Mouse (Mus musculus) limb, embryonic 10.5 days (tissue): ENCODE measurements around the gene Ankrd33b. TPM values are rescaled to one million over a fixed set of nuclear protein-coding genes. Genes with fewer than 3 reads are reported as not detected.

ENCODE experiments used
- DNase-seq: peaks from one replicate; pipeline ENCODE4 v3.0.0-alpha.2; 2017; ENCODE audit warnings: low spot score
- H3K27ac ChIP-seq: fragments of 300-500 bp; sonication (generic); 2 replicates; pipeline ENCODE4 v1.5.1; 2016; ENCODE audit warnings: mild to moderate bottlenecking
- H3K27me3 ChIP-seq: fragments of 300-500 bp; sonication (generic); 2 replicates; pipeline ENCODE4 v1.6.1; 2016; ENCODE audit warnings: low read depth, mild to moderate bottlenecking; ENCODE audit not compliant: poor library complexity, severe bottlenecking
- H3K36me3 ChIP-seq: fragments of 300-500 bp; sonication (generic); 2 replicates; pipeline ENCODE4 v1.6.1; 2016; ENCODE audit warnings: mild to moderate bottlenecking, moderate library complexity
- H3K4me1 ChIP-seq: fragments of 300-500 bp; sonication (generic); 2 replicates; pipeline ENCODE4 v1.6.1; 2016
- H3K4me3 ChIP-seq: fragments of 300-500 bp; sonication (generic); 2 replicates; pipeline ENCODE4 v1.5.1; 2016; ENCODE audit warnings: mild to moderate bottlenecking, moderate library complexity
- H3K9me3 ChIP-seq: fragments of 300-500 bp; sonication (generic); replicated peaks from 2 replicates; pipeline ENCODE4 v1.6.1; 2016; ENCODE audit warnings: mild to moderate bottlenecking
- WGBS: fragments of 180-500 bp; shearing (Covaris S2); methylation state at CpG from one replicate; pipeline ENCODE4 v1.1.7; 2016; 5-methylcytosine and 5-hydroxymethylcytosine counted together
- polyA plus RNA-seq: library from polyadenylated mRNA; unstranded; fragments of >200 nt; fragmentation: Nextera tagmentation; extraction: Ambion mirVana; gene quantifications from 2 replicates; pipeline ENCODE4 v1.2.1, GENCODE M21; 2016

Gene Ankrd33b
- polyA plus RNA-seq, 1 experiment from 2014 or later, result 0.39 TPM

DNA sequence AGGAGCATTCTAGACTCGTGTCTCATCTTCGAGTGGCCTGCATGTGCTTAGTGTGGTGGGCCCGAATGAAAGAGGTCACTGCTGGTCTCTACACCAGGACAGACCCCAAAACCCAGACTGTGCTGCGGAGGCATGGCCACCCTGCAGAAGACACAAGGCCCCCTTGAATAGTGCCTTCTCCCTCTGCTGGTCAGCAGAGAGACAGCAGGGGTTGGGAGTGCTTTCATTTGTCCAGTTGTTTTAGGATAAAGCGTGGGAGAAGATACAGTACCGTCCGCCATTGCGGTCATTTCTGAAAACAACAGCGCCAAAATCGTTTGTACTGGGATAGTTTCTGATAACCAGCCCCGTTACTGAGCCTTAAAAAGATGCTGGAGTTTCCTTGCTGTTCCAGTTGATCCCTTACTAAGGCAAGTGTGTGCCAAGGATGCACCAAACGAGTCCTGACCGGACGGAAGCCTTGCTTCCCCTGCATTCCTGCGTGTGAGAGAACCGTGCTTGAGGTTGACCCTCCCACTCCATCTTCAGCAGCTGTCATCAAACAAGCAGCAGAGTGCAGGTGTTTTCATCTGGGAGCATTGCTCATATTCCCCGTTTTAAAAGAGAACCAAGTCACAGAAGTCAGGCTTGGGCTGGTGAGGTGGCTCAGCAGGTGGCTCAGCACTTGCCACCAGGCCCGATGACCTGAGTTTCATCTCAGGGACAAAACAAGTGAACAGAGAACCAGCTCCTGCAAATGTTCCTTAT, 108.7 kb downstream of the Ankrd33b start:
- Histone ChIP-seq H3K36me3 (no peaks in the 10 kb centered on the region), H3K9me3 (no peaks in the 10 kb centered on the region), H3K4me3 (no peak overlapping the region), H3K4me1 (peaks cover 16% of the 10 kb centered on the region), H3K27ac (no peak overlapping the region), H3K27me3 (no peaks in the 10 kb centered on the region)
- DNase-seq, result peak; percentile 42
- WGBS, result 84% methylated on average over 18 of the region's 18 CpGs

DNA sequence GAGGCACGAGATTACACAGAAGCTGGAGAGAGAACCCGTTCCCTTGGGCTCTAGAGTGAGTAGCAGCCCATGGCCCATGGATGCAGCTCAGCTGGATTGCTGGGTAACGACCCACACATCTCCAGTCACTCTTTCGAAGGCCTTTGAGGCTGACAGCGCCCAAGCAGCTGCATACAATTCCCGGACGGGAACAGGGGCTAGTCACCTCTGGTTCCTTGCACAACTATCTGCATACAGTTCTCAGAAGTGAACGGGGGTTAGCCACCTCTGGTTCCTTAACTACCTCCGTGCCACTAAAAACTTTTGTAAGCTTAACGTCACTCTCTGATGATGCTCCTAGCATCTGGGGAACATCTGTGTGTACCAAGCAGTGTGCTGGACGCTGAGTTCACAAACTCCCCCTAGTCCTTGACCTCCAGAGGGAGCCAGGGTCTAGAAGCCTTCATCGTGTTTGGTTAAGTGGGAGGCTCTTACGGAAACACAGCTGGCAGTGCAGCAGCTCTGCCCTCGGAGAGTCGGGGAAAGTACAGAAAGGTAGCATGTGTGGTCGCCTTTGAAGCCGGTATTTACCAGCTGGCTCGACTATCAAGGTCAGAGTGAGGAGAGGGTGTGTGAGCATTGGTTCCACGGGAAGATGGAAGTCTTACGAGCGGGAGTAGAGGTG, 109.4 kb downstream of the Ankrd33b start:
- H3K27me3 ChIP-seq, result no peaks in the 10 kb centered on the region
- no peaks in the 10 kb centered on the region for H3K9me3 ChIP-seq
- no peaks in the 10 kb centered on the region for H3K36me3 ChIP-seq
- no peak overlapping the region for H3K4me3 ChIP-seq
- peaks cover 16% of the 10 kb centered on the region for H3K4me1 ChIP-seq
- DNase-seq, result no peak
- no peak overlapping the region for H3K27ac ChIP-seq
- 56% methylated on average over 21 of the region's 21 CpGs for WGBS

DNA sequence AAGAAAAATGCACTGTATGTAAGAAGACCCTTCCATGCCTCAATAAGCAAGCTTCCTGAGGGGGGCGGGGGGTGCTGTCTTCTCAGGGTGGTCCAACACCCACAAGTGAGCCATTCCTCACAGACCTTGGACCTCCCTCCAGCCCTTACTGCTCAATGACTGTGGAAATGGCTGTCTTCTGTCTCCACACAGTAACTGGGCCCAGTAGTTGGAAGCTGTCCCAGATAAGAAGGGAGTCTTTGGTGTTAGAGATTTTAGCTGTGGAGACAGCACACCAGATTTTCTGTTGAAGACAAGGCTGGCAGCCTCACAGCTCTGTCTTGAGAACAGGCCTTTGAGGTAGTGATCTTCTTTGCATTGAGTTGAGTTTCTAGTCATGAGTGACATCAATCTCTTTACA, 110.2 kb downstream of the Ankrd33b start:
- H3K9me3 ChIP-seq, result no peaks in the 10 kb centered on the region
- no peaks in the 10 kb centered on the region for H3K27me3 ChIP-seq
- H3K4me3 ChIP-seq, result no peak overlapping the region
- no peak overlapping the region for H3K27ac ChIP-seq
- H3K4me1 ChIP-seq, result peaks cover 16% of the 10 kb centered on the region
- 93% methylated on average over 1 of the region's 1 CpGs for WGBS
- H3K36me3 ChIP-seq, result no peaks in the 10 kb centered on the region
- no peak for DNase-seq

DNA sequence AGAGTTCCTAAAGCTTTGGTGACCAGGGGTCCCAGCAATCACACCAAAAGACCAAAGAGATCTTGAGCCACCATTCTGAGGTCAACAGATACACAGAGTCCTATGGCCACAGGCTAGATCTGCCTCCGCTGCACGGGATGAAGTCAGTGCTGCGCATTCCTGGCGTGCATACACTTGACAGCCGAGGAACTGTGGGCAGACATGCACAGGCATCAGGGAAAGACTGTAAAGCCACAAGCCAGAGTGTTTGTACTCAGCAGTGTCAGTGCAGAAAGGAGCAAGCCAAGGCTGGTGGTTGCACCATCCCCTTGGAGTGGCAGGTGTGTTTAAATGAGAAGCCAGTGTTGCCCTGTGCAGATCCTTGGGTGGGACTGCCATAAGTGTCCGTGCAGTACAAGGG, 111.8 kb downstream of the Ankrd33b start:
- H3K4me3 ChIP-seq, result no peak overlapping the region
- H3K27ac ChIP-seq, result no peak overlapping the region
- DNase-seq, result no peak
- H3K36me3 ChIP-seq, result no peaks in the 10 kb centered on the region
- no peaks in the 10 kb centered on the region for H3K27me3 ChIP-seq
- H3K4me1 ChIP-seq, result peaks cover 20% of the 10 kb centered on the region
- WGBS, result 83% methylated on average over 6 of the region's 6 CpGs
- H3K9me3 ChIP-seq, result no peaks in the 10 kb centered on the region

DNA sequence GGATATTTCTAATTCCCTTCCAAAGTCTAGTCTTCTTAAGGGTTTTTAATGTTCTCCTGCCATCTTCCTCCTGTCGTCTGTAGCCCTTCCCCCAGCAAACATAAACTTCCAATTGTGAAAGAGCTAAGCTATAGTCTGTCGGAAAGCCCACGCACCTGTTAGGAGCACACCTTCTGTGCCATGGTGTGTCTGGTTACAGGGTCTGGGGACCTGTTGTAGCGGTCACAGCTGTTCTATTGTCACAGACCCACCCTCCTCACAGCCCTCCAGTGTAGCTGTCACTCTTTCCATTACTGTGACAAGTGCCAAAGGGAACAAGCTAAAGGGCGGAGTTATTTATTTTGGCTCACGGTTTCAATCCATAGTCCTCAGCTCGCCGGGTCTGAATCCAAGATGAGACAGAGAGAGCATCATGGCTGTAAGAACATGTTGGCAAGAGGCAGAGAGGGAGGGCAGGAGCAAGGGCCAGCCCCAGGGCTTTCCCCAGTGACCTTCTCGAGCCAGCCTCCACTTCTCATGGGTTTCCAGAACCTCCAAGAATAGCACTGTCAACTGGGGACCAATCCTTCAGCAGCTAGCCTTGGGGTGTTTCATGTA, 112.5 kb downstream of the Ankrd33b start:
- no peaks in the 10 kb centered on the region for H3K27me3 ChIP-seq
- no peak overlapping the region for H3K4me3 ChIP-seq
- WGBS, result 93% methylated on average over 9 of the region's 9 CpGs
- H3K4me1 ChIP-seq, result peaks cover 25% of the 10 kb centered on the region
- H3K36me3 ChIP-seq, result no peaks in the 10 kb centered on the region
- H3K27ac ChIP-seq, result no peak overlapping the region
- DNase-seq, result no peak
- H3K9me3 ChIP-seq, result no peaks in the 10 kb centered on the region

DNA sequence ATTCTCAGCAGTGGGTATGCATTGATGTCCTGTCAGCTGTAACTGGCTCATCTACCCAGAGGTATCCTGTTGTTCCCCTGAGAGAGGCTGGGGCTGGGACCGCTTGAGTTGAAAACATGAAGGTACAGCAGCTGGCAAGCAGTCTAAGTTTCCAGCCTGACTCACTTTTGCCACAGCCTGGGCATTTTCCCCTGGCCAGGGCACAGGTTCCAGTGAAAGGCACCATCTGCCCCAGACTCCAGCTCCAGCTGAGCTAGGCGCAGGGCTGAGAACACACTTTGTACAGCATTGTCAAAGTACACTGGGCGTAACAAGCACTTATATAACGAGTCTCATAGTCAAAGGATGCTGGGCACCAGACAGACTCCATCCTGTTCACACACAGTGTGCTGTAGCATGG, 113.6 kb downstream of the Ankrd33b start:
- H3K27ac ChIP-seq, result no peak overlapping the region
- 92% methylated on average over 4 of the region's 4 CpGs for WGBS
- no peak for DNase-seq

DNA sequence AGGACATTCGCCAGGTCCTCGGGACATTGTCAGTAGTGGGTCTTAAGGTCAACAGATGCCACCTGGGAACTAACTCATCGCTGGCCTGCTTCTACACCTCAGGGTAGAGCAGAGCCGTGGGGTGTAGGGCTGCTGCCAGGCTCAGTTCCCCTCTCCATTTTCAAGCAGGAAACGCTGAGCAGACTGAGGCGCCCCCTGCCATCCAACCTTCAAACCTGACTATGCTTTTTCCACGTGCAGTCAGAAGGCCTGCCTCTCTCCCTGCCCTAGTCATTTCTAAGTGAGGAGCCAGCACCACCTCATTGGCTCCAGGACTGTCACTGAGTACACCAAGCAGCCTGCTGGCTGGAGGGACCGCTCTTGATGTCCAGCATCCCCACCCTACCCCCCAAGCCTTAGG, 114.1 kb downstream of the Ankrd33b start:
- H3K27me3 ChIP-seq, result no peaks in the 10 kb centered on the region
- no peak for DNase-seq
- WGBS, result 73% methylated on average over 8 of the region's 8 CpGs
- no peak overlapping the region for H3K4me3 ChIP-seq
- no peaks in the 10 kb centered on the region for H3K9me3 ChIP-seq
- peaks cover 28% of the 10 kb centered on the region for H3K4me1 ChIP-seq
- no peaks in the 10 kb centered on the region for H3K36me3 ChIP-seq
- no peak overlapping the region for H3K27ac ChIP-seq

More for the DNA sequence above, 113.6 kb downstream of the Ankrd33b start:
- Histone ChIP-seq H3K36me3 (no peaks in the 10 kb centered on the region), H3K4me3 (no peak overlapping the region), H3K9me3 (no peaks in the 10 kb centered on the region), H3K4me1 (peaks cover 28% of the 10 kb centered on the region), H3K27me3 (no peaks in the 10 kb centered on the region)

DNA sequence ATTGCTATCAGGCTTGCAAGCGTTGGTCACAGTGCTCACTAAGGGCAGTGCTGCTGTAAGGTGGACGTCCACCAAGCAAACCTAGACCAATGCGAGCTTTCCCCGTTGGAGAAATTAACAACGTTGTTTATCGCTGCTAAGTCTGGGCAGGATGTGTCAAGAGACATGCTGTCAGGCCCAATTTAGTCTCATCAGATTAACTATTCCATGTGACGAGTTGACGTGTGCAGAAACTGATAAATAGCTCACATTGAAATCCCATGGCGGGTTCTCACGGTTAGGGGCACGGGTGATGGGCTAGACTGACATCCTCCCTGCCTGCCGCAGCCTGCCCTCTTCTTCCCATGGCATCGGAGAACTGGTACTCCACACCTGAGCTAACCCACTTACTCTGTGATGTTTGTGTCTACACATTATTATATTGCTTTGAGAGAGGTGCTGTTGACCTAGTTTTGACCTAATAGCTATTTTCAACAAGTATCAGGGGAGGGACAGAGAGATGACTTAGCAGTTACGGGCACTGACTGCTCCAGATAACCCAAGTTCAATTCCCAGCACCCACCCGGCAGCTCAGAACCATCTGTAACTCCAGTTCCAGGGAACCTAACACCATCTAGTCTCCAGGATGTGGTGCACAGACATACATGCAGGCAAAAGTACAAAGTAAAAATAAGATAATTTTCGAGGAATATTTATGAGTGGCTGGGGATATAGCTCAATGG, 114.8 kb downstream of the Ankrd33b start:
- WGBS, result 89% methylated on average over 16 of the region's 16 CpGs
- Histone ChIP-seq H3K4me1 (peaks cover 26% of the 10 kb centered on the region), H3K4me3 (no peak overlapping the region), H3K9me3 (no peaks in the 10 kb centered on the region), H3K36me3 (no peaks in the 10 kb centered on the region), H3K27me3 (no peaks in the 10 kb centered on the region), H3K27ac (no peak overlapping the region)
- DNase-seq, result no peak

DNA sequence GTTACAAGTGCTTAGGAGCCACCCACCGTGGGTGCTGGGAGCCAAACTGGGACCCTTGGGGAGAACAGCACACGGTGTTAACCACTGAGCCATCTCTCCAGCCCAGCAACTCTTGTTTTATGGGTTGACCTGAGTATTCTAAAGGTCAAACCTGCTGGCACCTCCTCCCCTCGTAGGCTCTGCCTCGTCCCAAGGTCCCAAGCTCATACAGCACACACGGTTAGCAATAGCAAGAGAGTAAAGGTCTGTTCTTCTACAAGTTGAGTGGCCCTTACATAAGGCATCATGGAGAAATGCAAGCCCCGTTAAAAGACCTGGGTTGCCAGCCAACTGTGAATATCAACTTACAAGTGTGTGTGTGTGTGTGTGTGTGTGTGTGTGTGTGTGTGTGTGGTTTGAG, 116.3 kb downstream of the Ankrd33b start:
- Histone ChIP-seq H3K27ac (no peak overlapping the region), H3K4me3 (no peak overlapping the region), H3K36me3 (no peaks in the 10 kb centered on the region), H3K4me1 (peaks cover 33% of the 10 kb centered on the region), H3K9me3 (no peaks in the 10 kb centered on the region), H3K27me3 (no peaks in the 10 kb centered on the region)
- WGBS, result 87% methylated on average over 6 of the region's 6 CpGs
- DNase-seq, result no peak

DNA sequence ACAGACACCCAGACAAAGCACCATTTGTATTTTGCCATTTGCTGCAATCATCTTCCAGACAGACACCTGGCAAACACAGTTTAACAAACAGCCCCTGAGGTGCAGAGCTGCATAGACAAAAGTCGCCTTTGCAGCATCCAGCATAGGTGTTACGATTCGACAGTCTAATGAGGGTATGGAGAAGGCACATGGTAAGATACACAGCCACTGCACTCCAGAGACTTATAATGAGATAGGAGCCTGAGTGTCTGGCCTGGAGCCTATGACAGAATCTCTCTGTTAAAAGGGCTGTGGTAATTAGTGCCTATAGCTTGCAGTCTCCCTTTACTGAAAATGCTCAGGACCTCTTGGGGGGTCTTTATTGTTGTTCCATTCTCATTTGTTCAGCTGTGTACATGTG, 116.8 kb downstream of the Ankrd33b start:
- no peaks in the 10 kb centered on the region for H3K36me3 ChIP-seq
- H3K27ac ChIP-seq, result no peak overlapping the region
- DNase-seq, result no peak
- H3K9me3 ChIP-seq, result no peaks in the 10 kb centered on the region
- H3K4me3 ChIP-seq, result no peak overlapping the region
- peaks cover 33% of the 10 kb centered on the region for H3K4me1 ChIP-seq
- H3K27me3 ChIP-seq, result no peaks in the 10 kb centered on the region
- WGBS, result 79% methylated on average over 3 of the region's 3 CpGs

DNA sequence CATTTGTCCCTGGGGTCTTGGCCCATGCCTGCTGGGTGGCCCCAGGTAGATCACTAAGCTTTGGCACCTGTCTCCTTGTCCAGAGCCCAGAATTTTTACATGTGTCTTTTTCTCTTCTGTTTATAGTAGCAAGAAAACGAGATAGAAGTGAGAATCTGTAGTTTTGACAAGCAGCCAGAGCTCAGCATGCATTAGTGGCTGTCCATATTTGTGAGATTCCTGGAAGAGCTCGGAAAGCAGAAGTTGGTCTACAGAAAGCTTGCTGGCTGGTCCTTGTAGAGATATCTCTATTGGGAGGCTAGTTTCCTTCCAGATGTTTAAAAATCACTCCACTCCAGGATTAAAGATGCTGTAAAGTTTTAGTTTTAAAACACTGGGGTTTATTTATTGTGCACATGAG, 117.5 kb downstream of the Ankrd33b start:
- H3K9me3 ChIP-seq, result no peaks in the 10 kb centered on the region
- H3K27ac ChIP-seq, result no peak overlapping the region
- H3K4me3 ChIP-seq, result no peak overlapping the region
- H3K4me1 ChIP-seq, result peaks cover 33% of the 10 kb centered on the region
- DNase-seq, result no peak
- WGBS, result 95% methylated on average over 2 of the region's 2 CpGs
- H3K36me3 ChIP-seq, result no peaks in the 10 kb centered on the region
- no peaks in the 10 kb centered on the region for H3K27me3 ChIP-seq

DNA sequence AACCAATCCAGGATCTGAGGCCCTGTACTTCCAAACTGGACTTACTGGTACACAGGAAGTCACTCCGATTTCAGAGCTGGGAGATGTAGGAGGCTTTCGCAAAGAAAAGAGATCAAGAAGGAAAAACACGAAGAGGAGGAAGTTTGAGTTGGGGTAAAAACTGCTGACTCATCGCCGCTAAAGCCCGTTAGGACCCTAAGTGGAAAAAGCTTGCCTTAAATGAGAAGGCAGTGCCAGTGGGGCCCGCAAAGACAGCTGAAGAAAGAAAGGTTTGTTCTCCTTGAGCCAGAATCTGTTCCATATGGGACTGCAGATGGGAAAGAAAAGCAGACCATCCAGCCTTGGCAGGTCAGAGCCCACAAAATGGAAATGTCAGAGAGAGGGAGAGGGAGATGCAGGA, 118.6 kb downstream of the Ankrd33b start:
- WGBS, result 74% methylated on average over 7 of the region's 7 CpGs
- Histone ChIP-seq H3K36me3 (no peaks in the 10 kb centered on the region), H3K4me1 (peaks cover 33% of the 10 kb centered on the region), H3K4me3 (no peak overlapping the region), H3K27me3 (no peaks in the 10 kb centered on the region), H3K9me3 (no peaks in the 10 kb centered on the region), H3K27ac (peak overlapping the region; percentile 53; the same call in 1 of the 2 replicates)
- DNase-seq, result no peak

DNA sequence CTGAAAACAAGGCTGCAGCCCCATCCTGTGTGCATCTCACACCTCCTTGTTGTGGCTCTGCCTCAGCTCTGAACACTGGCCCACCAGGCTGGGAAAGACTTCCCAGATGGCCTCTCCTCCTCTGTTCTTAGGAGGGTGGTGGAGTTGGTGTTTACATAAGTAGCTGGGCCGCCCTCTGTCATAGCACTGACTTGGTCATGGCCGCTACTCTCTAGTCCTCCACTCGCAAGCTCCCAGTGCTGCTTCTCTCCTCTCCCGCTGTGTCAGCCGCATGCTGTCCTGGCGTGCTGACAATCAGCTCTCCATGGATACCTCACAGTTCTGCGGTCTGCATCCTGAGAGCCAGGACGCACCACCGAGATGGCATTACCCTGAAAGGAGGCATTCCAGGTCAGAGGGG, 120.5 kb downstream of the Ankrd33b start:
- H3K9me3 ChIP-seq, result no peaks in the 10 kb centered on the region
- no peak overlapping the region for H3K4me3 ChIP-seq
- H3K36me3 ChIP-seq, result peaks cover 2% of the 10 kb centered on the region
- peak overlapping the region; percentile 53; the same call in 1 of the 2 replicates for H3K27ac ChIP-seq
- H3K4me1 ChIP-seq, result peaks cover 33% of the 10 kb centered on the region
- no peak for DNase-seq
- 57% methylated on average over 9 of the region's 9 CpGs for WGBS
- H3K27me3 ChIP-seq, result no peaks in the 10 kb centered on the region
